Mouse (Mus musculus) hindbrain, embryonic 10.5 days (tissue): ENCODE data around the gene 4933405L10Rik. TPM values are rescaled to one million over a fixed set of nuclear protein-coding genes. Genes with fewer than 3 reads are reported as not detected.
A peak's percentile ranks its signal among the peaks of the same experiment; 100 is the strongest.

ENCODE experiments used
- DNase-seq: peaks from one replicate; pipeline ENCODE4 v3.0.0-alpha.2; 2017; ENCODE audit warnings: low spot score
- H3K27ac ChIP-seq: fragments of 300-500 bp; sonication (generic); 2 replicates; pipeline ENCODE4 v1.5.1; 2016; ENCODE audit warnings: mild to moderate bottlenecking, moderate library complexity
- H3K27me3 ChIP-seq: fragments of 300-500 bp; sonication (generic); 2 replicates; pipeline ENCODE4 v1.6.1; 2016; ENCODE audit warnings: mild to moderate bottlenecking; ENCODE audit not compliant: poor library complexity, insufficient read depth, severe bottlenecking
- H3K36me3 ChIP-seq: fragments of 300-500 bp; sonication (generic); 2 replicates; pipeline ENCODE4 v1.6.1; 2016; ENCODE audit warnings: mild to moderate bottlenecking, moderate library complexity
- H3K4me1 ChIP-seq: fragments of 300-500 bp; sonication (generic); replicated peaks from 2 replicates; pipeline ENCODE4 v1.6.1; 2016; ENCODE audit warnings: mild to moderate bottlenecking
- H3K4me3 ChIP-seq: fragments of 300-500 bp; sonication (generic); 2 replicates; pipeline ENCODE4 v1.5.1; 2016; ENCODE audit warnings: mild to moderate bottlenecking, moderate library complexity
- H3K9me3 ChIP-seq: fragments of 300-500 bp; sonication (generic); 2 replicates; pipeline ENCODE4 v1.6.1; 2016; ENCODE audit warnings: mild to moderate bottlenecking, moderate library complexity
- WGBS: fragments of 180-500 bp; shearing (Covaris S2); methylation state at CpG from one replicate; pipeline ENCODE4 v1.1.7; 2016; 5-methylcytosine and 5-hydroxymethylcytosine counted together
- polyA plus RNA-seq: library from polyadenylated mRNA; unstranded; fragments of >200 nt; fragmentation: Nextera tagmentation; extraction: Ambion mirVana; gene quantifications from 2 replicates; pipeline ENCODE4 v1.2.1, GENCODE M21; 2016

The 4933405L10Rik gene
- polyA plus RNA-seq, 1 experiment from 2014 or later, result 0.14 TPM

DNA sequence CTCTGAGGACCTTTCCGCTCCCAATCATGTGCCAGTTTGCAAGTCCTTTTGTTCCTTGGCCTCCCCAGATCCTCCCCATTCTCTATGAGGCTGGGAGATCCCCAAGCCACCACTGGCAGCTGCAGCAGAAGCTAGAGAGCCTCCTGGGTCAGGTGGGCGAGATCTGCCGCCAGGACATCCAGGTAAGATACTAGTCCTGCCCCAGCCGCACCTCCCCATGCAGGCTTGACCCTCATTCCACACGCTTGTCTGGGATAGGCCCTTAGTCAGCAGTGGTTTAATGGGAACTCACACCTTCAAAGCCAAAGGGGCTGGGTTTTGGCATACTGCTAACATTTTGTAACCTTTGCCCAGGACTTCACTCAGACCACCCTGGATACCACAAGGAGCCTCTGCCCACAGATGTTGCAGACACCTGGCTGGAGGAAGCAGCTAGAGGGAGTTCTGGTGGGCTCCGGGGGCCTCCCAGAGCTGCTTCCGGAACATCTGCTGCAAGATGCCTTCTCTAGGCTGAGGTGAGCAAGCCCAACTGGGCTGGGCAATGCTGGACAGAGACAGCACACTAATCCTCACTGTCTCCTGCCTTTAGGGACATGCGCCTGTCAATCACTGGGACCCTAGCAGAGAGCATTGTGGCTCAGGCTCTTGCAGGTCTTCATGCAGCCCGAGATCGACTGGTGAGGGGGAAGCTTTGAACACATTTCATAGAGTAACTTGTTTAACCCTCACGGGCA, 14.8 kb upstream of the 4933405L10Rik start:
- Histone ChIP-seq H3K36me3 (peaks cover 27% of the 10 kb centered on the region), H3K27ac (no peak overlapping the region), H3K4me1 (peaks cover 17% of the 10 kb centered on the region), H3K9me3 (peaks cover 5% of the 10 kb centered on the region; the same call in 1 of the 2 replicates), H3K4me3 (no peak overlapping the region), H3K27me3 (peaks cover 17% of the 10 kb centered on the region)
- DNase-seq, result no peak
- 93% methylated on average over 11 of the region's 11 CpGs for WGBS

DNA sequence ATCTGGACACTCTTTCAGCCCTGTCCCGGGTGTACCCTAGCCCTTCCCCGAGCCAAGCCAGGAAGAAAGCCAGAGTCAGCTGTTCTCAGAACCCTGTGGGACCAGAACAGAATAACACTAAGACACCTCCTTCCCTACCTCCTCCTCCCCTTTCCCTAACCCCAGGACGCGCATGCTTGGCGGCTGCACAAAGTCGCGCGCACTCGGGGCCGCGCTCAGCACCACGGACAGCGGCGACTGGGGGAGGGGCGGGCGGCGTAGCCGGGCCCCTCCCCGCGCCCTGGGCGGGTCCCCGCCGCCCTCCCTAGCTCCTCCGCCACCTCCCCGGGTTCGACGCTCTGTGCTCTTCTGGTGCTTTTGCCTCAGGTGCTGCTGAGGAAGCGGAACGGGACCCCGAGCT, 13.8 kb upstream of the 4933405L10Rik start:
- H3K27ac ChIP-seq, result peak overlapping the region; percentile 80
- peaks cover 17% of the 10 kb centered on the region for H3K27me3 ChIP-seq
- H3K4me1 ChIP-seq, result peaks cover 17% of the 10 kb centered on the region
- DNase-seq, result peak; percentile 71
- peaks cover 5% of the 10 kb centered on the region; the same call in 1 of the 2 replicates for H3K9me3 ChIP-seq
- WGBS, result 3% methylated on average over 30 of the region's 30 CpGs
- H3K4me3 ChIP-seq, result peak overlapping the region; percentile 62
- peaks cover 37% of the 10 kb centered on the region for H3K36me3 ChIP-seq

DNA sequence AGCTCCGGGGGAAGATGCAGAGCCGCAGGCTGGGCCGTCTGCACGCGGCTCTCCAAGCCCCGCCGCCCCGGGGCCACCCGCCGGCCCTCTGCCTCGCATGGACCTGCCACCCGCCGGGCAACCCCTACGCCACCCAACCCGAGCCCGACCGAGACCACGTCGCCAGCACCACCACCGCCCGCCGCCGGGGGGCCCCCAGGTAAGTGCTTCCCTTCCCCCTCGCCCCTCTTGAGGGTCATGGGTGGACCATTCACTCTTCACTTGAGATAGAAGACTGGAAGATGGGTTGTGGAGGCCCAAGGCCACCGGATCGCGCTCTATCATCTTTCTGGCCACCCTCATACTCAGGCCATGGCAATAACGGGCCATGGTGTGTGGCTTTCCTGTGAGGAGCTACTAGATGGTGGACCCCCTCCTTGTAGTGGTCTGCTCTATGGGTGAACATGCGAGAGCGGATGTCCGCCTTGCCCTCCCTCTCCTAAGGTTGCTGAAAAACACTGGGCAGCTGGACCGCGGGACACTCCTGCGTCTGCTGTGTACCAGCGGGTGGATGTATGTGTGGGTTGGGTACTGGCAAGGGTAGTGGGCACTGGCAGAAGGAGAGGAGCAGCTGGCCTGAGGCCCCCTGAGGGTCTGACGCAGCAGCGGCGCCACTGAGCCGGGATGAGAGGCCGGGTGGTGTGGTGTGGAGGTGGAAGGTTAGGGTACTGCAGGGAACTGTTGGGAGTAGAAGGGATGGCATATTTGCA, 13.2 kb upstream of the 4933405L10Rik start:
- peak overlapping the region; percentile 62 for H3K4me3 ChIP-seq
- peaks cover 5% of the 10 kb centered on the region; the same call in 1 of the 2 replicates for H3K9me3 ChIP-seq
- peak overlapping the region; percentile 80 for H3K27ac ChIP-seq
- H3K27me3 ChIP-seq, result peaks cover 17% of the 10 kb centered on the region
- H3K4me1 ChIP-seq, result peaks cover 17% of the 10 kb centered on the region
- DNase-seq, result peak; percentile 33
- peaks cover 42% of the 10 kb centered on the region for H3K36me3 ChIP-seq
- 7% methylated on average over 40 of the region's 40 CpGs for WGBS

GRCm38 (mm10) chr8:105695080-105695780, 12.2 kb upstream of the 4933405L10Rik start:
- 82% methylated on average over 30 of the region's 30 CpGs for WGBS

GRCm38 (mm10) chr8:105697196-105697780, 10.2 kb upstream of the 4933405L10Rik start:
- Histone ChIP-seq H3K9me3 (peaks cover 5% of the 10 kb centered on the region; the same call in 1 of the 2 replicates), H3K27ac (no peak overlapping the region), H3K4me3 (no peak overlapping the region), H3K36me3 (peaks cover 46% of the 10 kb centered on the region), H3K4me1 (peaks cover 40% of the 10 kb centered on the region), H3K27me3 (peaks cover 17% of the 10 kb centered on the region)
- no peak for DNase-seq
- WGBS, result 93% methylated on average over 17 of the region's 17 CpGs

More at GRCm38 (mm10) chr8:105695080-105695780, 12.2 kb upstream of the 4933405L10Rik start:
- no peak for DNase-seq
- Histone ChIP-seq H3K27me3 (peaks cover 17% of the 10 kb centered on the region), H3K27ac (peak overlapping the region; percentile 80; the same call in 1 of the 2 replicates), H3K4me3 (peak overlapping the region; percentile 62), H3K4me1 (peaks cover 27% of the 10 kb centered on the region), H3K36me3 (peaks cover 46% of the 10 kb centered on the region), H3K9me3 (peaks cover 5% of the 10 kb centered on the region; the same call in 1 of the 2 replicates)

- no peak overlapping the region for H3K27ac ChIP-seq
- H3K27me3 ChIP-seq, result peaks cover 17% of the 10 kb centered on the region
- peaks cover 43% of the 10 kb centered on the region for H3K4me1 ChIP-seq
- whole genome bisulfite sequencing, result 92% methylated on average over 5 of the region's 5 CpGs
- no peak overlapping the region for H3K4me3 ChIP-seq
- peaks cover 53% of the 10 kb centered on the region for H3K36me3 ChIP-seq
- DNase-seq, result no peak
- H3K9me3 ChIP-seq, result no peaks in the 10 kb centered on the region
Measured at GRCm38 (mm10) chr8:105698734-105699133, 8.7 kb upstream of the 4933405L10Rik start.

DNA sequence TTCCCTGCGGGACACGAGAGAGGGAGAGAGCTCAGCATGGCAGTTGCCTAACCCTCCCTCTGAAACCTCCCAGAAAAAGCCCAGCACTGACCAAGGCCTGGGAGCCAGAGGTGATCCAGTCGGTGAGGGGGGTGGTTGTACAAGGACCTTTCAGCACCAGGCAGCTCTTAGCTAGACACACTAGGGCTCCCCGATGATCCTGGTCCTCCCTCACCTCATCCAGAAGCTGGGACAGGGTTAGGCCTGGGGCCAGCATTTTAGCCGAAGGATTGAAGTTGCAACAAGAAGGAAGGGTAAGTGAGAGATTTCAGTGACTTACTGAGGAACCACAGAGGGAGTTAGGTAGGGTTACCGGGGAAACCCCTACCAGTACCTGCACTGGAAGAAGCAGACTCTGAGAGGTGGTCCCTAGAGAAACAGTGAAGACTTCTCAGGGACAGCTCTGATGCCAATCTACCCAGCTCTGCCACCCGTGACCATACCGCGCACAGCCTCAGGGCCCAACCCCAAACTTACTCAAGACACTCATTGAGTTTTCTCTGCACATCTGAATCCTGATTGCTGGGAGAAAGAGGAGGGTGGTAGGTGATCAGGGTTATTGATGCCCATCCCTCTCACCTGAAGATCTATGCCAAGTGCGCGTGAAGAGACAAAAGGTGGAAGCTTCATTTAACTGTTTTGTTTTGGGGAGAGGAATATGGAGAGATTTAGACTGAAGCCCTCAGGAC, 7.8 kb upstream of the 4933405L10Rik start:
- 90% methylated on average over 11 of the region's 11 CpGs for WGBS
- peak overlapping the region; percentile 68 for H3K4me3 ChIP-seq
- DNase-seq, result no peak
- peaks cover 9% of the 10 kb centered on the region for H3K27me3 ChIP-seq
- H3K4me1 ChIP-seq, result peaks cover 33% of the 10 kb centered on the region
- no peaks in the 10 kb centered on the region for H3K9me3 ChIP-seq
- peaks cover 62% of the 10 kb centered on the region for H3K36me3 ChIP-seq
- no peak overlapping the region for H3K27ac ChIP-seq

- no peak for DNase-seq
- peaks cover 27% of the 10 kb centered on the region for H3K4me1 ChIP-seq
- WGBS, result 0% methylated on average over 21 of the region's 21 CpGs
- peak overlapping the region; percentile 68 for H3K4me3 ChIP-seq
- H3K36me3 ChIP-seq, result peaks cover 69% of the 10 kb centered on the region
- H3K27ac ChIP-seq, result peak overlapping the region; percentile 90
- no peaks in the 10 kb centered on the region; the same call in 1 of the 2 replicates for H3K27me3 ChIP-seq
- no peaks in the 10 kb centered on the region for H3K9me3 ChIP-seq
Measured at GRCm38 (mm10) chr8:105700566-105700965, 6.9 kb upstream of the 4933405L10Rik start.

- H3K9me3 ChIP-seq, result no peaks in the 10 kb centered on the region
- H3K36me3 ChIP-seq, result peaks cover 67% of the 10 kb centered on the region
- DNase-seq, result peak; percentile 98
- H3K27ac ChIP-seq, result peak within 1 kb of the TSS; percentile 90
- peaks cover 30% of the 10 kb centered on the region for H3K4me1 ChIP-seq
- peak within 1 kb of the TSS; percentile 68 for H3K4me3 ChIP-seq
- H3K27me3 ChIP-seq, result no peaks in the 10 kb centered on the region
- under 1% methylated on average over 60 of the region's 60 CpGs for WGBS
Measured at GRCm38 (mm10) chr8:105700966-105701824, 6.3 kb upstream of the 4933405L10Rik start, which contains the start of the genes Acd and Pard6a. Acd (minus strand) TSS chr8:105701102. Pard6a (plus strand) TSS chr8:105701148.

GRCm38 (mm10) chr8:105702001-105702401, 5.5 kb upstream of the 4933405L10Rik start:
- H3K36me3 ChIP-seq, result peaks cover 59% of the 10 kb centered on the region
- WGBS, result 36% methylated on average over 18 of the region's 18 CpGs
- peak overlapping the region; percentile 90 for H3K27ac ChIP-seq
- H3K9me3 ChIP-seq, result no peaks in the 10 kb centered on the region
- H3K4me3 ChIP-seq, result peak overlapping the region; percentile 68
- H3K27me3 ChIP-seq, result no peaks in the 10 kb centered on the region
- H3K4me1 ChIP-seq, result peaks cover 38% of the 10 kb centered on the region
- DNase-seq, result no peak
